Mouse (Mus musculus): ENCODE results near the gene Fam214a. TPM values are rescaled to one million over a fixed set of nuclear protein-coding genes. Genes with fewer than 3 reads are reported as not detected.
"Not testable (repeated sequence)": the region's sequence is repeated elsewhere in the genome, so short reads cannot be mapped to it uniquely, and the experiment has no call there.

Gene Fam214a
- polyA plus RNA-seq, 1 experiment from 2014 or later: 3.7 TPM

DNA sequence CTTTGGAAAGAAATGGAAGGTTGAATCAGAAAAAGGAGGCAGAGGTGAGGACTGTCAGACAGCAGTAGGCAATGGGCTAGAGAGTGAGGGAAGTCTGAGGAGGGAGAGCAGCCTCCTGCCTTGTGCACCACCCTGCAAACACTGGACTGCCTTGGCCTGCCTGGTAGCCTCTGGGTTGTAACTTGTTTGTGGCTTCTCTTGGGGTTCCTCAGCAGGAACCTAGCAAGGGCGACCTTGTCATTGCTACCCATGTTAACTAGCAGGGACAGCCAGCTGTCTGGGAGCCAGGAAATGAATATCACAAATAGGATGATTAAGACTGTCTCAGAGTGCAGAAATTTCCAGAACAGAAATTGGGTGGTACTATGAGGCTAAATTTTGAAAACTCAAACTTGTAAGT is 27.2 kb downstream of the Fam214a start:
- Histone ChIP-seq H3K9ac (ENCODE audit: low read depth, low read length) (no peak overlapping the region), H3K27ac (ENCODE audit: low read depth, low read length) (no peak overlapping the region), H3K36me3 (ENCODE audit: control insufficient read depth, insufficient read depth, low read length) (no peaks in the 10 kb centered on the region), H3K27me3 (replicated peaks; ENCODE audit: control insufficient read depth, insufficient read depth, low read length) (no peaks in the 10 kb centered on the region; the same call in 1 of the 2 replicates), H3K4me3 (ENCODE audit: low read depth, low read length) (no peak overlapping the region), H3K9me3 (ENCODE audit: control insufficient read depth, low read length) (no peaks in the 10 kb centered on the region), H3K4me2 (no peak overlapping the region), H3K4me1 (replicated peaks; ENCODE audit: control insufficient read depth, insufficient read depth, low read length) (peaks cover 9% of the 10 kb centered on the region)
- no peak for ATAC-seq (replicated peaks; ENCODE audit: low FRiP score)
- 72% methylated on average over 1 of the region's 1 CpGs for WGBS
- DNase-seq (ENCODE audit: low spot score): no peak

DNA sequence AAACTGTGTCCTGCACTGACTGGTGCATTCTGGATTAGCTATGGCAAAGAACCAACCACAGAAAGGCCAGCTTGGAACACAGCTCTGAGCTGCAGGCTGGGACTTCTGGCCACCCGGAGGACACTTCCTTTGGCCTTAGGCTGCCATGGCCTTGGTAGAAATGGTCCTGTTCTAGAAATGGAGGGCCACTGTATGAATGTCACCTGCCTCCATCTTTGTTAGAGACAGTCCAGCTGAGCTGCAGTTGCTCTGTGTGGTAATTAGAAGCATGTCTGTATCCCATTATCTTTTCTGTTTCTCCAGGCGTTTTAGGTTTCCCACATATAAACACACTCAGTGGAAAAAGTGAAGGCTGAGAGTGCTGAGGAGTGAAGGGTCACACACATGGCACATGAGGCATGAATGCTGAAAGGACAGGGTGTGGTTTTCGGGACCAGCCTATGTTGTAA is 29.0 kb downstream of the Fam214a start:
- no peak overlapping the region for H3K4me3 ChIP-seq (ENCODE audit: low read depth, low read length)

DNA sequence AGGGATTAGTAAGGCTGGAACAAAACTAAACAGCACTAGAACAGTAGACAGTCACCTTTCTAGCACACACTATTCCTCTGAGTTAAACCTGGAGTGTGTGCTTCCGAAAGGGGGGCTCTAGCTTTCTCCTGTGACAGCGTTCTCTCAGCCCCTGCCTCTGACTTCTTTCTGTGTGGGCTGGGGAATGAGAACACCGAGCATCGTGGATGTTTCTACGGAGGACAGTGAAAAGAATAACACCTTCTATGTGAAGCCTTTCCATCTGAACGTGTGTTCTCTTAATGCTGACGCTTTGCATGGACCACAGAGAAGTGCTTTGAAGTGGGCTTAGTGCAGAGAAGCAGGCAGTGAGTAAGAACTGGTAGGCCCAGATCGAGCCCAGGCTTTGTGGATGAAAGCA is 29.5 kb downstream of the Fam214a start:
- H3K9ac ChIP-seq (ENCODE audit: low read depth, low read length): no peak overlapping the region
- H3K27ac ChIP-seq (ENCODE audit: low read depth, low read length): no peak overlapping the region
- 78% methylated on average over 8 of the region's 8 CpGs for WGBS
- H3K4me1 ChIP-seq (replicated peaks; ENCODE audit: control insufficient read depth, insufficient read depth, low read length): no peaks in the 10 kb centered on the region; the same call in 1 of the 2 replicates
- ATAC-seq (replicated peaks; ENCODE audit: low FRiP score): no peak
- no peak overlapping the region for H3K4me2 ChIP-seq
- no peaks in the 10 kb centered on the region for H3K9me3 ChIP-seq (ENCODE audit: control insufficient read depth, low read length)
- no peak for DNase-seq (ENCODE audit: low spot score)
- H3K27me3 ChIP-seq (replicated peaks; ENCODE audit: control insufficient read depth, insufficient read depth, low read length): no peaks in the 10 kb centered on the region; the same call in 1 of the 2 replicates
- no peaks in the 10 kb centered on the region for H3K36me3 ChIP-seq (ENCODE audit: control insufficient read depth, insufficient read depth, low read length)
- no peak overlapping the region for H3K4me3 ChIP-seq (ENCODE audit: low read depth, low read length)

More for the DNA sequence above, 29.0 kb downstream of the Fam214a start:
- ATAC-seq (replicated peaks; ENCODE audit: low FRiP score) (no peak), DNase-seq (ENCODE audit: low spot score) (no peak)
- Histone ChIP-seq H3K9ac (ENCODE audit: low read depth, low read length) (no peak overlapping the region), H3K4me1 (replicated peaks; ENCODE audit: control insufficient read depth, insufficient read depth, low read length) (no peaks in the 10 kb centered on the region; the same call in 1 of the 2 replicates), H3K4me2 (no peak overlapping the region), H3K27ac (ENCODE audit: low read depth, low read length) (no peak overlapping the region), H3K27me3 (replicated peaks; ENCODE audit: control insufficient read depth, insufficient read depth, low read length) (no peaks in the 10 kb centered on the region; the same call in 1 of the 2 replicates), H3K36me3 (ENCODE audit: control insufficient read depth, insufficient read depth, low read length) (no peaks in the 10 kb centered on the region), H3K9me3 (ENCODE audit: control insufficient read depth, low read length) (no peaks in the 10 kb centered on the region)
- 77% methylated on average over 3 of the region's 3 CpGs for WGBS

DNA sequence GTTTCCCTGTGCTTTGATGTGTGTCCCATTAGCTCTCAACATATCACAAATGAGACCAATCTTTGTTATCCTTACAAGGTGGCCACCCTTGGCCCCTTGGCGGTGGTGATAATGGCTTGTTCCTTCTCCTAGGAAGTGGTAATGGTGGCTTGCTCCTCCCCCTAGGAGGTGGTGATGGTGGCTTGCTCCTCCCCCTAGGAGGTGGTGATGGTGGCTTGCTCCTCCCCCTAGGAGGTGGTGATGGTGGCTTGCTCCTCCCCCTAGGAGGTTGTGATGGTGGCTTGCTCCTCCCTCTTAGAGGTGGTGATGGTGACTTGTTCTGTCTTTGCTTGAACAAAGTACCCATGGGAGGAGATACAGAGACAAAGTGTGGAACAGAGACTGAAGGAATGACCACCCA is 30.0 kb downstream of the Fam214a start:
- not testable (repeated sequence) for H3K9me3 ChIP-seq (ENCODE audit: control insufficient read depth, low read length); DNase-seq (ENCODE audit: low spot score); H3K27me3 ChIP-seq (replicated peaks; ENCODE audit: control insufficient read depth, insufficient read depth, low read length); H3K4me3 ChIP-seq (ENCODE audit: low read depth, low read length); H3K9ac ChIP-seq (ENCODE audit: low read depth, low read length); H3K4me2 ChIP-seq; H3K27ac ChIP-seq (ENCODE audit: low read depth, low read length); H3K36me3 ChIP-seq (ENCODE audit: control insufficient read depth, insufficient read depth, low read length); H3K4me1 ChIP-seq (replicated peaks; ENCODE audit: control insufficient read depth, insufficient read depth, low read length)
- 61% methylated on average over 1 of the region's 1 CpGs for WGBS
- ATAC-seq (replicated peaks; ENCODE audit: low FRiP score): 0 out of 2 replicates have a peak, but pooled peaks have one; percentile 23

DNA sequence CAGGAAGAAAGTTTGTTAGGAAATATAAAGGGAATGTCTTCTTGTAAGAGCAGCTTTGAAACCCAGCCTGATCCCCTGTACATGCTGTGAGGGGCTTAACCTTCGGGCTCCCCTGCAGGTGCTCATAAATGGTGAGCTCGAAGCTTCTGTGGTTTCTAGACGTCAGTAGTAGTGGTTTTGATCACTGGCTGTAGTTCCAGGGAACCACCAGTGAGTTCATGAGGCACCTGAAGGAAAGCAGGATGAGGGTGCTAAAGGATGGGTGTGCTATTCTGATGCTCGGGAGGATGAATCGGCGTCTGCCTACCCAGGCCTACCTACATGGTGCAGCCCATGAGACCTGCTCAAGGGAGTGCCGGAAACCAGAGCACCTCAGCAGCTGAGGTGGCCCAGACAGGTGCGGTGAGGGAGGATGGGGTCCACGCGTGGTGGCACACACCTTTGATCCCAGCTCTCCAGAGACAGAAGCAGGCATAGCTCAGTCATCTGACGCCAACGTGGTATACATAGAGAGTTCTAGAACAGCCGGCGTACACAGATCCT is 32.6 kb downstream of the Fam214a start:
- H3K4me3 ChIP-seq (ENCODE audit: low read depth, low read length): no peak overlapping the region
- H3K4me2 ChIP-seq: no peak overlapping the region
- H3K27me3 ChIP-seq (replicated peaks; ENCODE audit: control insufficient read depth, insufficient read depth, low read length): no peaks in the 10 kb centered on the region
- WGBS: 81% methylated on average over 14 of the region's 14 CpGs
- no peak for ATAC-seq (replicated peaks; ENCODE audit: low FRiP score)
- H3K27ac ChIP-seq (ENCODE audit: low read depth, low read length): no peak overlapping the region
- no peak overlapping the region for H3K9ac ChIP-seq (ENCODE audit: low read depth, low read length)
- H3K36me3 ChIP-seq (ENCODE audit: control insufficient read depth, insufficient read depth, low read length): no peaks in the 10 kb centered on the region
- no peaks in the 10 kb centered on the region for H3K9me3 ChIP-seq (ENCODE audit: control insufficient read depth, low read length)
- no peak for DNase-seq (ENCODE audit: low spot score)
- no peaks in the 10 kb centered on the region; the same call in 1 of the 2 replicates for H3K4me1 ChIP-seq (replicated peaks; ENCODE audit: control insufficient read depth, insufficient read depth, low read length)

DNA sequence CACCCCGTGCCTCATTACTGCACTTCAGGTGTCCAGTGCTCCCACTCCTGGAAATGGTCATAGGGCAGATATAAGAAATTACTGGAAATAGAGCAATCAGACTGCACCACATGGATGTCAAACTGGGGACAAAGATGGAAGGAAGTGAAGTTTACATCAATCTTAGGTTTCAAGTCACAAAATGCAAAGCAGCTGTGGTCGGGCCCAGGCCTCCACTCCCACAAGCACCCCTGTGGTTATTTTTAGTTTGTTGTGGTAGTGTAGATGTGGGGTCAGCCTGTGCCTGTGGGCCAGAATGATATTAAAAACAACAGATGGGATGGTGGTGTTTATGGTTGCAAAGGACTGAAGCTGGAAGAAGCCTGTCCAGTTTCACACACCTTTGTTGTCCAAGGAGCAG is 33.1 kb downstream of the Fam214a start:
- Histone ChIP-seq H3K4me1 (replicated peaks; ENCODE audit: control insufficient read depth, insufficient read depth, low read length) (no peaks in the 10 kb centered on the region; the same call in 1 of the 2 replicates), H3K9me3 (ENCODE audit: control insufficient read depth, low read length) (no peaks in the 10 kb centered on the region), H3K9ac (ENCODE audit: low read depth, low read length) (no peak overlapping the region), H3K4me2 (no peak overlapping the region), H3K4me3 (ENCODE audit: low read depth, low read length) (no peak overlapping the region), H3K36me3 (ENCODE audit: control insufficient read depth, insufficient read depth, low read length) (no peaks in the 10 kb centered on the region), H3K27ac (ENCODE audit: low read depth, low read length) (no peak overlapping the region), H3K27me3 (replicated peaks; ENCODE audit: control insufficient read depth, insufficient read depth, low read length) (no peaks in the 10 kb centered on the region)
- DNase-seq (ENCODE audit: low spot score) (no peak), ATAC-seq (replicated peaks; ENCODE audit: low FRiP score) (no peak)
- 50% methylated on average over 2 of the region's 2 CpGs for WGBS

DNA sequence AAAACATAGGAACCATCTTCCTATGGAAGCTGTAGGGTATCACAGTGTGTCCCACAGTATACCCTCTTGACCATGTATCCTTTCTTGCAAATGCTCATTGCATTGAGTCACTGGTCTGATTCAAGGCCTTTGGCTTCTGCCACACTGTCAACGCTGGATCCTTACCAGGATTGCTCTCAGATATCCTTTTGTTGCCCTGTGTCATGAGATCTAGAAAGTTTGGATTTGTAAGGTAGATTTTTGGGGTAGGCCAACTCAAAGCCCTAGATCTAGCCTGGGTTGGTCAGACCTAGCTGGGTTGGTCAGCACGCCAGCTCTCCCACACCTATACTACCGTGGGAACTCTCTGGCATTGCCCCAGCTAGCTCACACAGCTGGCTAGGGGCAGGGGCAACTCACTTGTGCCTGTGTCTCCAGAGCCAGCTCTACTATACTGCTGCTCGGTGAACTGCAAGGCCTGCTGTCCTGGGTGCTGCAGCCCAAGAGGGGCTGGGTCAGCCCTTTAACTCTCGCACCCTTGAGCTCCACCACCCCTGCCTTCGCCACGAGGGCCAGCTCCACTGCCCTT is 36.3 kb downstream of the Fam214a start:
- WGBS: 85% methylated on average over 7 of the region's 7 CpGs
- H3K27me3 ChIP-seq (replicated peaks; ENCODE audit: control insufficient read depth, insufficient read depth, low read length): no peaks in the 10 kb centered on the region
- no peak overlapping the region for H3K4me3 ChIP-seq (ENCODE audit: low read depth, low read length)
- ATAC-seq (replicated peaks; ENCODE audit: low FRiP score) (no peak), DNase-seq (ENCODE audit: low spot score) (no peak)
- H3K9me3 ChIP-seq (ENCODE audit: control insufficient read depth, low read length): no peaks in the 10 kb centered on the region
- H3K4me1 ChIP-seq (replicated peaks; ENCODE audit: control insufficient read depth, insufficient read depth, low read length): no peaks in the 10 kb centered on the region
- H3K4me2 ChIP-seq: no peak overlapping the region
- no peak overlapping the region for H3K27ac ChIP-seq (ENCODE audit: low read depth, low read length)
- no peak overlapping the region for H3K9ac ChIP-seq (ENCODE audit: low read depth, low read length)
- no peaks in the 10 kb centered on the region for H3K36me3 ChIP-seq (ENCODE audit: control insufficient read depth, insufficient read depth, low read length)

DNA sequence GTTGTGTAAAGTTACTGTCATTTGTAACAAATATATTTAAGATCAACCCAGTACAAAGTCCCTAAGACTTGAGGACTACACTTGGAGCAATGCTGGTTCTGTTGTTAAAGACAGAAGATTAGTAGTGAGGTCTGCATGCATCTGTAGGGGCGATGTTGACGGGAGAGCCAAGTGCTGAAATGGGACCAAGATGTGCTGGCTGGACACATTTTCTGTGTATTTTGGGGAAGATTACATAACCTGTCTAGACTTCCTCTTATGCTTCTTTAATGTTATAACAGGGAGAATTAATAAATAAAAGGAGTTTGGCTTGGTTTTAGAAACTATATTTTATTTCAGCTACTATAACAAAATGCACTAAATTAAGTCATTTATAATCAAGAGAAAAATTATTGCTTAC is 37.3 kb downstream of the Fam214a start:
- Histone ChIP-seq H3K27me3 (replicated peaks; ENCODE audit: control insufficient read depth, insufficient read depth, low read length) (no peaks in the 10 kb centered on the region), H3K36me3 (ENCODE audit: control insufficient read depth, insufficient read depth, low read length) (no peaks in the 10 kb centered on the region), H3K4me3 (ENCODE audit: low read depth, low read length) (no peak overlapping the region), H3K27ac (ENCODE audit: low read depth, low read length) (no peak overlapping the region), H3K4me2 (no peak overlapping the region), H3K4me1 (replicated peaks; ENCODE audit: control insufficient read depth, insufficient read depth, low read length) (no peaks in the 10 kb centered on the region), H3K9ac (ENCODE audit: low read depth, low read length) (no peak overlapping the region), H3K9me3 (ENCODE audit: control insufficient read depth, low read length) (no peaks in the 10 kb centered on the region)
- 88% methylated on average over 2 of the region's 2 CpGs for WGBS
- no peak for ATAC-seq (replicated peaks; ENCODE audit: low FRiP score)
- no peak for DNase-seq (ENCODE audit: low spot score)

DNA sequence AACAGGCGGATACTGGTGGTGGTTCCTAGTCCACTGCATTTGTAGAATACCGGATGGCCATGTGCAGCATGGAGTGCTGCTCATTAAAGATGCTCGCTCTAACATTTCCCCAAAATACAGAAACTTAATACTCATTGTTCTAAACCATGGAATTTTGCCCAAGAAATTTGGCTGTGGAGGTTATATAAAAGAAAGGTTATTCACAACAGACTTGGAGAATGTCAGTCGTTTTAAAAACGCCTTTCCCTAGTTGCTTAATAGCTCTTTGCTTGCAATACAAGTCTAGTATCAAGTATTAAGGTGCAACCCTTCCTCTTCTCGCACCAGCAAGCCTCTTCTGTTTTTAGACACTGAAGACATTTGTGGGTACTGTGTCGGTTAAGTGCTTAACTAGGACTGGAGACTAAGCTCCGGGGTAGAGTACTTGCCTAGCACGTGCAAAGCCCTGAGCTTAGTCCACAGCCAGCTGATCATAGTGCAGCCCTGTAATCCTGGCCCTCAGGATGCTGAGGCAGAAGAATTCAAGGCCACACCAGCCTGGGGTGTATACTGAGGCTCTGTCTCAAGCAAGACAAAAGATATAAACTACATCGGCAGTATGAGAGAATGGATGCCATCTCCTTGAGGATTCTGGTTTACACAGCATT is 42.0 kb downstream of the Fam214a start:
- Histone ChIP-seq H3K9ac (ENCODE audit: low read depth, low read length) (no peak overlapping the region), H3K36me3 (ENCODE audit: control insufficient read depth, insufficient read depth, low read length) (no peaks in the 10 kb centered on the region), H3K27ac (ENCODE audit: low read depth, low read length) (no peak overlapping the region), H3K9me3 (ENCODE audit: control insufficient read depth, low read length) (no peaks in the 10 kb centered on the region), H3K4me1 (replicated peaks; ENCODE audit: control insufficient read depth, insufficient read depth, low read length) (no peaks in the 10 kb centered on the region), H3K4me3 (ENCODE audit: low read depth, low read length) (no peak overlapping the region), H3K4me2 (no peak overlapping the region), H3K27me3 (replicated peaks; ENCODE audit: control insufficient read depth, insufficient read depth, low read length) (no peaks in the 10 kb centered on the region)
- DNase-seq (ENCODE audit: low spot score) (no peak), ATAC-seq (replicated peaks; ENCODE audit: low FRiP score) (no peak)
- WGBS: 82% methylated on average over 10 of the region's 10 CpGs
